Mouse (Mus musculus) forebrain, postnatal 0 days (tissue): ENCODE results near the gene Klhl22. TPM values are rescaled to one million over a fixed set of nuclear protein-coding genes. Genes with fewer than 3 reads are reported as not detected.
"Not testable (repeated sequence)": the region's sequence is repeated elsewhere in the genome, so short reads cannot be mapped to it uniquely, and the experiment has no call there.

Experiments used
- ATAC-seq: fragments of 200-750 bp; cut with Nextera tagmentation; 2 replicates; pipeline ENCODE4 v1.8.0; 2017; ENCODE audit warnings: mild to moderate bottlenecking, moderate library complexity
- DNase-seq: peaks from one replicate; pipeline ENCODE4 v3.0.0-alpha.2; 2015
- H3K27ac ChIP-seq: fragments of 300-500 bp; sonication (generic); 2 replicates; pipeline ENCODE4 v1.5.1; 2014; ENCODE audit warnings: low read depth, mild to moderate bottlenecking, antibody characterized with exemption, low read length, moderate library complexity, mixed read lengths
- H3K27me3 ChIP-seq: fragments of 300-500 bp; sonication (generic); 2 replicates; pipeline ENCODE4 v1.6.1; 2014; ENCODE audit warnings: mild to moderate bottlenecking, low read length, mixed read lengths; ENCODE audit not compliant: insufficient read depth
- H3K36me3 ChIP-seq: fragments of 300-500 bp; sonication (generic); 2 replicates; pipeline ENCODE4 v1.6.1; 2014; ENCODE audit warnings: mild to moderate bottlenecking, moderate library complexity; ENCODE audit not compliant: insufficient read depth
- H3K4me1 ChIP-seq: fragments of 300-500 bp; sonication (generic); 2 replicates; pipeline ENCODE4 v1.6.1; 2014; ENCODE audit warnings: antibody characterized with exemption; ENCODE audit not compliant: insufficient read depth
- H3K4me2 ChIP-seq: fragments of 300-500 bp; sonication (generic); 2 replicates; pipeline ENCODE4 v1.6.1; 2014; ENCODE audit warnings: low read depth, mild to moderate bottlenecking, moderate library complexity
- H3K4me3 ChIP-seq: fragments of 300-500 bp; sonication (generic); 2 replicates; pipeline ENCODE4 v1.5.1; 2014; ENCODE audit warnings: low read depth, low read length, mixed read lengths
- H3K9ac ChIP-seq: fragments of 300-500 bp; sonication (generic); 2 replicates; pipeline ENCODE4 v1.6.1; 2014; ENCODE audit warnings: mild to moderate bottlenecking
- H3K9me3 ChIP-seq: fragments of 300-500 bp; sonication (generic); 2 replicates; pipeline ENCODE4 v1.6.1; 2016; ENCODE audit warnings: low read length
- CTCF ChIP-seq: sonication (generic); IDR thresholded peaks from 2 replicates; pipeline ENCODE4 v1.5.1; 2016; ENCODE audit warnings: antibody characterized with exemption, control low read depth, low read depth
- WGBS: fragments of 180-500 bp; shearing (Covaris S2); extraction: QIAGEN DNeasy Blood & Tissue Kit; methylation state at CpG from one replicate; pipeline ENCODE4 v1.1.7; 2014; 5-methylcytosine and 5-hydroxymethylcytosine counted together
- polyA plus RNA-seq: library from polyadenylated mRNA; unstranded; fragments of >200 nt; fragmentation: Nextera tagmentation; extraction: Ambion mirVana; gene quantifications from 2 replicates; pipeline ENCODE4 v1.2.1, GENCODE M21; 2015
- total RNA-seq: library from RNA; depleted of rRNA; stranded (reverse); fragments of >200 nt; gene quantifications from 2 replicates; pipeline ENCODE4 v1.2.3, GENCODE M21; 2014

Klhl22 gene
- total and polyA plus RNA-seq, 2 experiments from 2014 or later, result 73.8 to 162 TPM

DNA sequence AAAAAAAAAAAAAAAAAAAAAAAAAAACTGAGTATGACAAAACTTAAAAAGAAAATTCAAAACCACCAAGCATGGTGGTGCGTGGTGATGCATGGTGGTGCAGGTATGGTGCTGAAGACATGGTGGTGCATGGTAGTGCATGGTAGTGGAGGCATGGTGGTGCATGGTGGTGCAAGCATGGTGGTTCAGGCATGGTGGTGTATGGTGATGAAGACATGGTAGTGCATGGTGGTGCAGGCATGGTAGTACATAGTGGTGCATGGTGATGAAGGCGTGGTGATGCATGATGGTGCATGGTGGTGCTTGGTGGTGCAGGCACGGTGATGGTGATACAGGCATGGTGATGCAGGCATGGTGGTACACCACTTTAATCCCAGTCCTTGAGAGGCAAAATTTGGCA lies 35.0 kb upstream of the Klhl22 start:
- H3K27ac ChIP-seq, result no peak overlapping the region
- H3K36me3 ChIP-seq, result no peaks in the 10 kb centered on the region
- DNase-seq (no peak), ATAC-seq (no peak)
- no peak overlapping the region for H3K4me2 ChIP-seq
- no peak overlapping the region for H3K9ac ChIP-seq
- 94% methylated on average over 3 of the region's 3 CpGs for WGBS
- no peak for TF ChIP-seq CTCF
- no peaks in the 10 kb centered on the region for H3K9me3 ChIP-seq
- H3K4me1 ChIP-seq, result peaks cover 7% of the 10 kb centered on the region
- no peak overlapping the region for H3K4me3 ChIP-seq
- H3K27me3 ChIP-seq, result no peaks in the 10 kb centered on the region

DNA sequence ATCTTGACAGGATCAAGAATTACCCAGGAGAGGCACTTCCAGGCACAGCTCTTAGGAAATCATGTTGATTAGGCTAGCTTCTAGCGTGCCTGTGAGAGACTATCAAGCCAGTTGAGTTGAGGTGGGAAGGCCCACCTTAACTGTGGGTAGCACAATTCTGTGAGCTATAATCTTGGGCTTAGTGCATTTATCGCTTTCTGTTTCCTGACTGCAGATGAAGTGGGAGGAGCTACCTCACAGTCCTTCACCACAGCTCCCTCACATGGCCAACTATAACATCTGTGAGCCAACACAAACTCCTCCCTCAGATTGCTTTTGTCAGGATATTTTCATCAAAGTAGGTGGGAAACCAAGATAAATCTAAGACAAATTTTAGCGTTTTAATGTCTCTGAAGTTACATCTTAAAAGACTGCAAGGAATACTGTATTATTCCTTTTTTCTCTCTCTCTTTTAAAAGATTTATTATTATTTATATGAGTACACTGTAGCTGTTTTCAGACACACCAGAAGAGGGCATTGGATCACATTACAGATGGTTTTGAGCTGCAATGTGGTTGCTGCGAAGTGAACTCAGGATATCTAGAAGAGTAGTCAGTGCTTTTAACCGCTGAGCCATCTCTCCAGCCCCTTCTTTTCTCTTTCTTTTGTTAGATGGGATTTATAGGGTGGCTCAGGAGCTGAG lies 32.1 kb upstream of the Klhl22 start:
- no peak overlapping the region for H3K4me2 ChIP-seq
- no peak overlapping the region for H3K4me3 ChIP-seq
- DNase-seq (peak; percentile 51), ATAC-seq (peak; percentile 36; the same call in 1 of the 2 replicates)
- no peaks in the 10 kb centered on the region for H3K4me1 ChIP-seq
- WGBS, result 16% methylated on average over 5 of the region's 5 CpGs
- H3K36me3 ChIP-seq, result no peaks in the 10 kb centered on the region
- no peak overlapping the region for H3K27ac ChIP-seq
- H3K9me3 ChIP-seq, result no peaks in the 10 kb centered on the region
- peak; percentile 52 for TF ChIP-seq CTCF
- H3K27me3 ChIP-seq, result no peaks in the 10 kb centered on the region
- no peak overlapping the region for H3K9ac ChIP-seq

DNA sequence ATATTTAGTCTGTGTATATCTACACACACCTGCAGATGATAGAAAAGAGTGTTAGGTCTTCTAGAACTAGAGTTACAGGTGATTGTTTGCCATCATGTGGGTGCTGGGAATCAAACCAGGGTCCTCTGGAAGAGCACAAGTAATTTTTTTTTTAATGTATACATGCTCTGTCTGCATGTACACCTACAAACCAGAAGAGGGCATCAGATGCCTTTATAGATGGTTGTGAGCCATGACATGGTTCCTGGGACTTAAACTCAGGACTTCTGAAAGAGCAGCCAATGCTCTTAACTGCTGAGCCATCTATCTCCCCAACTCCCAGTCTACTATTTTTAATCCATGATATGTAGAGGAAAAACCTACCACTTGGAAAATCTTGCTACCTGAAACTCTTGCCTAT lies 29.4 kb upstream of the Klhl22 start:
- no peaks in the 10 kb centered on the region for H3K36me3 ChIP-seq
- no peaks in the 10 kb centered on the region for H3K4me1 ChIP-seq
- no peak overlapping the region for H3K9ac ChIP-seq
- no peak for TF ChIP-seq CTCF
- H3K9me3 ChIP-seq, result no peaks in the 10 kb centered on the region
- H3K4me2 ChIP-seq, result no peak overlapping the region
- ATAC-seq (no peak), DNase-seq (no peak)
- no peak overlapping the region for H3K27ac ChIP-seq
- H3K4me3 ChIP-seq, result no peak overlapping the region
- H3K27me3 ChIP-seq, result no peaks in the 10 kb centered on the region

DNA sequence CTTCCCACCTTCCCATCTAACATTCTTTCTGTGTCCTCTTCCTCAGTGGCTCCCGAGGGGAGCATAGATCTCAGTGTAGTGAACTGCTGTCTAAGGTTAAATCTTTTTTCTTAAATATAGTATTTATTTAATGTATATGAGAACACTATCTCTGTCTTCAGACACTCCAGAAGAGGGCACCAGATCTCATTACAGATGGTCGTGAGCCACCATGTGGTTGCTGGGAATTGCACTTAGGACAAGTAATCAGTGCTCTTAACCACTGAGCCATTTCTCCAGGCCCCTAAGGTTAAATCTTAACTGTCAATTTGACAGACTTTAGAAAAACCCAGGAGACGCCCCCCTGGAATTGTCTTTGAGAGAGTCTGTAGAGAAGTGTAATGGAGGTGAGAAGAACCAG lies 27.4 kb upstream of the Klhl22 start:
- no peak overlapping the region for H3K4me3 ChIP-seq
- H3K36me3 ChIP-seq, result no peaks in the 10 kb centered on the region
- no peaks in the 10 kb centered on the region for H3K4me1 ChIP-seq
- H3K9ac ChIP-seq, result no peak overlapping the region
- no peak for ATAC-seq
- no peaks in the 10 kb centered on the region for H3K27me3 ChIP-seq
- WGBS, result 47% methylated on average over 3 of the region's 3 CpGs
- H3K4me2 ChIP-seq, result no peak overlapping the region
- H3K27ac ChIP-seq, result no peak overlapping the region
- no peaks in the 10 kb centered on the region for H3K9me3 ChIP-seq
- TF ChIP-seq CTCF, result peak; percentile 17; the same call in 1 of the 2 replicates
- DNase-seq, result no peak

DNA sequence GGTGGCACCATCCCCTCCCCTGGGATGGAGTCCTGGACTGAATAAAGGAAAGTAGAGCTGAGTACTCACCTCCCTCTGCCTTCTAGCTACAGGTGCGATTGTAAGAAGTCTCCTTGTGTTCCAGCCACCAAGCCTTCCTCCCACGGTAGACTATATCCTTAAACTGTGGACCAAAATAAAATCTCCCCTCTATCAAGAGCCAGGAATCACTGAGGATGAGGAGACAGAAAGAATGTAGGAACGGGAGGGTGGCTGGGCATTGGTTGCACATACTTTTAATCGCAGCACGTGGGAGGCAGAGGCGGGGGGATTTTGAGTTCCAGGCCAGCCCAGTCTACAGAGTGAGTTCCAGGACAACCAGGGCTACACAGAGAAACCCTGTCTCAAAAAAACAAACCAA lies 27.0 kb upstream of the Klhl22 start:
- 74% methylated on average over 6 of the region's 6 CpGs for WGBS
- Histone ChIP-seq H3K4me2 (no peak overlapping the region), H3K9me3 (no peaks in the 10 kb centered on the region), H3K27me3 (no peaks in the 10 kb centered on the region), H3K4me3 (no peak overlapping the region), H3K9ac (no peak overlapping the region), H3K27ac (no peak overlapping the region), H3K4me1 (no peaks in the 10 kb centered on the region), H3K36me3 (no peaks in the 10 kb centered on the region)
- DNase-seq (no peak), ATAC-seq (no peak)
- TF ChIP-seq CTCF, result no peak

DNA sequence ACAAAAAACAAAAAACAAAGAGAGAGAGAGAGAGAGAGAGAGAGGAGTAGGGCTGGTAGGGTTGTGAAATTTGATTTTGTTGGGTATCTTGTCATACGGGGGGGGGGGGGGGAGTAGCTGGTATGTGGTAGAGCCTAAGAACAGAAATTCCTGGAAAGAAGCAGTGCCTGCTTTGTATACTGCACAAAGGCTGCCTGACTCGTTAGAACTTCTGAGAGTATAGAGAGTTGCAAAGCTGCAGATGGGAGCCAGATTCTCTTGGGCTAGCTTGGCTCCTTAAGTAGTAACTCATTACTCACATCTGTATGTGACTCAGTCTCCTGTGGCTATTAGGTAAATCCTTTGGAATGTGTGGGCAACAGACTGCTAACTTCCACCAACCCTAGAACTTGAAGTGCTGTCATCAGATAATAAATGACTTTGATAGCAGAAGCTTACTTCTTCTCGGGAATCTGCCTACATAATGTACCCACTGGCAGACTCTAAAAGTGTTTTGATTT lies 26.5 kb upstream of the Klhl22 start, which contains the start of gene Med15:
Gene Med15, minus strand, starts transcription at position 51 of the 500 bp plus-strand sequence.
- Histone ChIP-seq H3K36me3 (no peaks in the 10 kb centered on the region), H3K9ac (no peak within 1 kb of the TSS), H3K4me3 (no peak within 1 kb of the TSS), H3K27me3 (no peaks in the 10 kb centered on the region), H3K4me2 (no peak within 1 kb of the TSS), H3K27ac (no peak within 1 kb of the TSS), H3K4me1 (no peaks in the 10 kb centered on the region), H3K9me3 (no peaks in the 10 kb centered on the region)
- ATAC-seq (no peak), DNase-seq (no peak)
- WGBS, result 47% methylated on average over 3 of the region's 3 CpGs
- TF ChIP-seq CTCF, result no peak

DNA sequence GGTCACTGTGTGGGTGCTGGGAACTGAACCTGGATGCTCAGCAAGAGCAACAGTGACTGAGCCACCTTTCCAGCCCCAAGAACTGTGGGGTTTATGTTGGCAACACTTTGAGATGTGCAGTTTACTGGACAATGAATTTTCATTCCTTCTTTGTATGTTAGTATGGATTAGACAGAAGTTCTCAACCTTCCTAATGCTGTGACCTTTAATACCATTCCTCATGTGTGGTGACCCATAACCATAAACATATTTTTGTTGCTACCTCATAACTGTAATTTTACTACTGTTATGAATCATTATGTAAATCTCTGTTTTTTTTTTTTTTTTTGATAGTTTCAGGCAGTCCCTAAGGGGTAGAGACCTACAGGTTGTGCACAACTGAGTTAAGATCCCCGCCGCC lies 25.8 kb upstream of the Klhl22 start:
- Histone ChIP-seq H3K4me3 (no peak overlapping the region), H3K4me1 (no peaks in the 10 kb centered on the region), H3K36me3 (no peaks in the 10 kb centered on the region), H3K27me3 (no peaks in the 10 kb centered on the region), H3K27ac (no peak overlapping the region), H3K4me2 (no peak overlapping the region), H3K9me3 (no peaks in the 10 kb centered on the region), H3K9ac (no peak overlapping the region)
- 72% methylated on average over 2 of the region's 2 CpGs for WGBS
- DNase-seq (no peak), ATAC-seq (no peak)
- no peak for TF ChIP-seq CTCF

DNA sequence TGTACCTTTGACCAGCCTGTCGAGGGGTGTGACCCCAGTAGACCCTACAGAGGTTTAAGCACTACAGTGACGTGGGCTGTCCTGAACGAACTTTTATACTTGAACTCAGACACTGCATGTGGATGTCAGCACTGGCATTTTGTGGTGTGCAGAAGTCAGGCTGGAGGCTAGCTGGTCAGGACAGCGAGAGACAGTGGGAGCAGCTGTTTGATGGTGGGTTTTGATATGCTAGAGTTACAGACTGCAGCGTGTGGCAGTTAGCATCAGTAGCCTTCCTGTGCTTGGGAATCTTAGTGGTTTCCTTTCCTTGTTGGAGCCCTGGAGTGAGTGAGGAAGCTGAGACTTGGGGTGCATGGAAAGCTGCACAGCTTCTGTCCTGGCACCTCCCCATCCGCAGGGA lies 24.5 kb upstream of the Klhl22 start:
- not testable (repeated sequence) for H3K27me3 ChIP-seq, ATAC-seq, H3K4me2 ChIP-seq, H3K36me3 ChIP-seq, H3K4me3 ChIP-seq, H3K9me3 ChIP-seq, H3K9ac ChIP-seq, DNase-seq, H3K4me1 ChIP-seq, H3K27ac ChIP-seq
- 86% methylated on average over 6 of the region's 6 CpGs for WGBS
